Mouse (Mus musculus) E14TG2a.4 (cell line): ENCODE measurements around the gene Tmem213.

ENCODE experiments used
- H3K27me3 ChIP-seq: 2 replicates; pipeline ENCODE4 v1.6.1; 2014; ENCODE audit warnings: low read length, control low read depth; ENCODE audit not compliant: insufficient read depth
- H3K36me3 ChIP-seq: 2 replicates; pipeline ENCODE4 v1.6.1; 2014; ENCODE audit warnings: low read length, control low read depth; ENCODE audit not compliant: insufficient read depth
- H3K4me1 ChIP-seq: replicated peaks from 2 replicates; pipeline ENCODE4 v1.6.1; 2014; ENCODE audit warnings: low read depth, low read length, control low read depth
- H3K4me3 ChIP-seq: replicated peaks from 2 replicates; pipeline ENCODE4 v1.5.1; 2014; ENCODE audit warnings: mild to moderate bottlenecking, low read length
- H3K9me3 ChIP-seq: 2 replicates; pipeline ENCODE4 v1.6.1; 2014; ENCODE audit warnings: low read length, control low read depth
- CTCF ChIP-seq: conservative IDR thresholded peaks from 2 replicates; pipeline ENCODE4 v1.5.1; 2014; ENCODE audit warnings: low read length
- NANOG ChIP-seq: IDR thresholded peaks from 2 replicates; pipeline ENCODE4 v1.6.1; 2014; ENCODE audit warnings: borderline replicate concordance, low read length, mixed read lengths
- POU5F1 ChIP-seq: IDR thresholded peaks from 2 replicates; pipeline ENCODE4 v1.6.1; 2014; ENCODE audit warnings: low read length, borderline replicate concordance

Tmem213 gene

GRCm38 (mm10) chr6:38080364-38080763, 28.7 kb upstream of the Tmem213 start:
- TF ChIP-seq CTCF, result no peak
- no peak for TF ChIP-seq POU5F1
- no peak for TF ChIP-seq NANOG
- H3K4me3 ChIP-seq, result no peak overlapping the region
- no peaks in the 10 kb centered on the region for H3K27me3 ChIP-seq
- peaks cover 34% of the 10 kb centered on the region for H3K4me1 ChIP-seq
- peaks cover 31% of the 10 kb centered on the region for H3K36me3 ChIP-seq
- no peaks in the 10 kb centered on the region for H3K9me3 ChIP-seq

GRCm38 (mm10) chr6:38081727-38082341, 27.2 kb upstream of the Tmem213 start:
- no peaks in the 10 kb centered on the region for H3K27me3 ChIP-seq
- no peak overlapping the region for H3K4me3 ChIP-seq
- H3K9me3 ChIP-seq, result no peaks in the 10 kb centered on the region
- TF ChIP-seq POU5F1 (no peak), CTCF (no peak), NANOG (no peak)
- peaks cover 29% of the 10 kb centered on the region for H3K36me3 ChIP-seq
- H3K4me1 ChIP-seq, result peaks cover 34% of the 10 kb centered on the region

GRCm38 (mm10) chr6:38083204-38083603, 25.9 kb upstream of the Tmem213 start:
- peaks cover 28% of the 10 kb centered on the region for H3K36me3 ChIP-seq
- TF ChIP-seq NANOG, result peak; percentile 45; the same call in 1 of the 2 replicates
- no peak for TF ChIP-seq CTCF
- H3K9me3 ChIP-seq, result no peaks in the 10 kb centered on the region
- H3K4me1 ChIP-seq, result peaks cover 46% of the 10 kb centered on the region
- H3K27me3 ChIP-seq, result no peaks in the 10 kb centered on the region
- H3K4me3 ChIP-seq, result no peak overlapping the region

- Histone ChIP-seq H3K4me1 (peaks cover 40% of the 10 kb centered on the region), H3K4me3 (no peak overlapping the region), H3K9me3 (no peaks in the 10 kb centered on the region), H3K36me3 (peaks cover 13% of the 10 kb centered on the region), H3K27me3 (no peaks in the 10 kb centered on the region)
- TF ChIP-seq NANOG (no peak), CTCF (no peak), POU5F1 (no peak)
These were observed 21.6 kb upstream of the Tmem213 start for GRCm38 (mm10) chr6:38087242-38088026.

- TF ChIP-seq POU5F1 (no peak), CTCF (no peak)
- Histone ChIP-seq H3K4me1 (peaks cover 50% of the 10 kb centered on the region), H3K27me3 (no peaks in the 10 kb centered on the region), H3K9me3 (no peaks in the 10 kb centered on the region), H3K4me3 (no peak overlapping the region), H3K36me3 (peaks cover 7% of the 10 kb centered on the region)
These were observed 16.5 kb upstream of the Tmem213 start for GRCm38 (mm10) chr6:38092539-38092938.

- TF ChIP-seq POU5F1 (no peak), CTCF (no peak), NANOG (no peak)
These were observed 14.4 kb upstream of the Tmem213 start for GRCm38 (mm10) chr6:38094701-38095100.

GRCm38 (mm10) chr6:38096961-38097370, 12.1 kb upstream of the Tmem213 start:
- no peaks in the 10 kb centered on the region for H3K9me3 ChIP-seq
- TF ChIP-seq POU5F1 (no peak), NANOG (no peak), CTCF (no peak)
- H3K4me3 ChIP-seq, result peak overlapping the region; percentile 49
- no peaks in the 10 kb centered on the region for H3K27me3 ChIP-seq
- peaks cover 45% of the 10 kb centered on the region for H3K4me1 ChIP-seq
- H3K36me3 ChIP-seq, result 0 out of 2 replicates have a peak, but pooled peaks cover 4% of the 10 kb centered on the region

More at GRCm38 (mm10) chr6:38094701-38095100, 14.4 kb upstream of the Tmem213 start:
- no peaks in the 10 kb centered on the region for H3K27me3 ChIP-seq
- H3K36me3 ChIP-seq, result peaks cover 7% of the 10 kb centered on the region; the same call in 1 of the 2 replicates
- no peaks in the 10 kb centered on the region for H3K9me3 ChIP-seq
- no peak overlapping the region for H3K4me3 ChIP-seq
- peaks cover 47% of the 10 kb centered on the region for H3K4me1 ChIP-seq

GRCm38 (mm10) chr6:38102216-38102795, 6.7 kb upstream of the Tmem213 start:
- no peaks in the 10 kb centered on the region for H3K27me3 ChIP-seq
- H3K36me3 ChIP-seq, result no peaks in the 10 kb centered on the region
- peaks cover 33% of the 10 kb centered on the region for H3K4me1 ChIP-seq
- no peak for TF ChIP-seq NANOG
- TF ChIP-seq POU5F1, result no peak
- no peak for TF ChIP-seq CTCF
- no peak overlapping the region for H3K4me3 ChIP-seq
- H3K9me3 ChIP-seq, result no peaks in the 10 kb centered on the region
